Mouse (Mus musculus): Measurements from ENCODE around the gene Scfd2. TPM values are rescaled to one million over a fixed set of nuclear protein-coding genes. Genes with fewer than 3 reads are reported as not detected.

The Scfd2 gene
- polyA plus RNA-seq, 1 experiment from 2014 or later, result 21.0 TPM

DNA sequence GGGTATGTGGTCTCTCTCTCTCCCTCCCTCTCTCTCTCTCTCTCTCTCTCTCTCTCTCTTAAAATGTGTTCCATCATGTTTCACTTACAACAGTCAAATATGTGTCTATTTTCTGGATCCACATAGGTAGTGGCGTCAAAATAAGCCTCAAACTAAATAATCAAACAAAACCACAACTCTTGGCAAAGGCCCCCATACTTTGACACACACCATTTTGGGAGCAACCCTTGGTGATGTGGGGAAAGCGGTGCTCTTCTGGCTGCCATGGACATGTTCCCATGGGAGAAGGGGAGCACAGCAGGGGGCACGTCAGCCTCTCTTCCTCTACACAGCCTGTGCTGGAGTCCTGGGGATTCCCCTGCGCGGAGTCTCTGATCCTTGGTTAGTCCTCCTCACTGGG, 340.6 kb downstream of the Scfd2 start:
- Histone ChIP-seq H3K36me3 (no peaks in the 10 kb centered on the region), H3K9me3 (replicated peaks) (no peaks in the 10 kb centered on the region), H3K4me2 (replicated peaks) (no peak overlapping the region), H3K9ac (no peak overlapping the region), H3K4me1 (peaks cover 40% of the 10 kb centered on the region), H3K27me3 (no peaks in the 10 kb centered on the region), H3K4me3 (replicated peaks) (no peak overlapping the region), H3K27ac (replicated peaks) (no peak overlapping the region)
- ATAC-seq (ENCODE audit: insufficient number of reproducible peaks, low FRiP score, low TSS enrichment, low read depth), result no peak
- 62% methylated on average over 5 of the region's 5 CpGs for whole genome bisulfite sequencing

DNA sequence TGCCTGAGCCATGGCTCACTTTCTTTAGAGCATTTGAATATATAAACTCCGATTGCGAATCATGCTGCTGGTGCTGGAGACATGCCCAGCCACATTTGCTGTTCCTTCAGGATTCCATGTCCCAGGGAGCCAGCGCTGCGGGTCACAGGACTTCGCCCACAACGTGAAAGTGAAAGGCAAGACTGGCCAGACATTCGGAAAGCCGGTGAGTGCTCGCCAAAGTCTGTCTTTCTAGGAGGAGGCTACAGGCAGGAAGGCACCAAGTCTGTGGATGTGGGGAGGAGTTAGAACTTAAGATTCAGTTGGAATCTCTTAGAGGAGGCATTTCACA, 341.4 kb downstream of the Scfd2 start:
- Histone ChIP-seq H3K27ac (replicated peaks) (peak overlapping the region; percentile 63), H3K9ac (no peak overlapping the region)
- WGBS, result 29% methylated on average over 9 of the region's 9 CpGs

DNA sequence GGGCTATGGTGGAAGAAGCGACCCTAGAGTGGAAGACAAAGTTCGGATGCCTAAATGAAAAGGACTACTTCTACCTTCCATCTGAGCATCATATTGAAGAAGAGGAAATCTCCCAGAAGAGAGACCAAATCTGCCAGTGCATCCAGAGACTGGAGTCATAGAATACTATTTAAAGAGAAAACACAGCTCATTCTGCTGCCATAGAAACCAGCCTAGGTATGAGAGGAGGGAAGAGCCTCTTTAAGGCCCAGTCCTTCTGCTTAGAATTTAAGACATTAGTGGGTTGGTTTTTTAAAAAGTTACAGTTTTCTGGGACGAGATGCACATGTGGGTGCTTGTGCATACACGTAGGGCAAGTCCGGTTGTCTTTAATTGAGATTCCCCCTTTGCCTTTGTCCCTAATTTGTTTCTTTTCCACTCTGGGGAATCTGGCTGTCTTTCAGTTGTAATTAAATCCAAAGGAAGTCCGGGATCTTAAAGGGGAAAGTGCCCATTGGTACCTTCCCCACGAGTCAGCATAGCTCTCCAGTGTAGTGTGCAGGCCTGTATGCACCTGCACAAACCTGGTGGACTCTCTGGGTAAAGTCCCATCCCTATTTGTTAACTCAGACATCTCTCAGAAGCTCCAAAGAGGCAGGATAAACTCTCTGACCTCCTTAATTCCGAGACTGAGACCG, 341.9 kb downstream of the Scfd2 start:
- 38% methylated on average over 9 of the region's 9 CpGs for WGBS
- H3K27ac ChIP-seq (replicated peaks), result peak overlapping the region; percentile 63; the same call in 1 of the 2 replicates
- H3K4me3 ChIP-seq (replicated peaks), result no peak overlapping the region
- peak overlapping the region; percentile 24 for H3K4me2 ChIP-seq (replicated peaks)
- H3K9me3 ChIP-seq (replicated peaks), result no peaks in the 10 kb centered on the region
- H3K4me1 ChIP-seq, result peaks cover 37% of the 10 kb centered on the region
- no peaks in the 10 kb centered on the region for H3K36me3 ChIP-seq
- ATAC-seq (ENCODE audit: insufficient number of reproducible peaks, low FRiP score, low TSS enrichment, low read depth), result no peak
- no peaks in the 10 kb centered on the region for H3K27me3 ChIP-seq
- no peak overlapping the region for H3K9ac ChIP-seq

More for the DNA sequence above, 341.4 kb downstream of the Scfd2 start:
- Histone ChIP-seq H3K36me3 (no peaks in the 10 kb centered on the region), H3K4me1 (peaks cover 40% of the 10 kb centered on the region), H3K9me3 (replicated peaks) (no peaks in the 10 kb centered on the region), H3K27me3 (no peaks in the 10 kb centered on the region), H3K4me2 (replicated peaks) (peak overlapping the region; percentile 24), H3K4me3 (replicated peaks) (no peak overlapping the region)
- no peak for ATAC-seq (ENCODE audit: insufficient number of reproducible peaks, low FRiP score, low TSS enrichment, low read depth)

DNA sequence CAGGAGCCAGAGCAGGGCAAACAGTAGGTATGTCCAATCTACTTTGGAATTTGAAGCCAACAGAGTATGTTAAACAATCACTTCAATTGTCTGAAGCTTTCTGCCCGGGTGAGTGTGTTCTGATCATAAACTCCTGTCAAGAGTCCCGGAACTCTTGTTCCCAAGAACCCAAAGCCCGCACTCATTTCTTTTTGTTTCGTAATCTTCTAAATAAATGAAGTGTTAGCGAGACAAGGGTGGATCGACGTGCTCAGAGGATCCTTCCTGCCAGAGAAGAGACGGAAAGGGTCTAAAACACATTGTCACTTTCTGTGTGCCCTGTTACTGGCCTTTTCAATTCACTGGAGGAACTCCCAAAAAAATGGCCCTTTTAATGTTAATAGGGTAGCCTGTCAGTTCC, 342.7 kb downstream of the Scfd2 start:
- 80% methylated on average over 8 of the region's 8 CpGs for WGBS
- H3K9ac ChIP-seq, result no peak overlapping the region
- no peaks in the 10 kb centered on the region for H3K9me3 ChIP-seq (replicated peaks)
- no peak overlapping the region for H3K4me3 ChIP-seq (replicated peaks)
- H3K36me3 ChIP-seq, result no peaks in the 10 kb centered on the region
- no peaks in the 10 kb centered on the region for H3K27me3 ChIP-seq
- no peak overlapping the region for H3K27ac ChIP-seq (replicated peaks)
- no peak overlapping the region for H3K4me2 ChIP-seq (replicated peaks)
- ATAC-seq (ENCODE audit: insufficient number of reproducible peaks, low FRiP score, low TSS enrichment, low read depth), result no peak
- H3K4me1 ChIP-seq, result peaks cover 30% of the 10 kb centered on the region

DNA sequence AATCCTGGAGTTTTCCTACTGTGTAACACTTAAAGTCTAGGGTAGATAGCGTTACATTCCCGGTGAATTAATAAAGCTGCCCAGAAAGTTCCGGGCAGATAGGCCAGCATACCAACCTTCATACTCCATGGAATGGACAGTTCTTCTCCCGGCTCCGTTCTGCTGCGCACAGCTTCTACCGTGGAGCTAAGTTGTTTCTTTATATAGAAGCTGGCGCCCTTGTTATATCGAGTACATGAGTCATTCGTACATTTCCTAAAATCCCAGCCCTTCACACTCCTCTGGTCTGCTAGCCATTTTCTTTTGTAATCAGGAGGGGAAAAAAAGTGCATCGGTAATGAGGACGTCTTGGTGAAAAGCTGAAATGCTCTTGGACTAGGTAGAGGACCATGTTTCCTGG, 343.5 kb downstream of the Scfd2 start:
- Histone ChIP-seq H3K36me3 (no peaks in the 10 kb centered on the region), H3K27me3 (no peaks in the 10 kb centered on the region), H3K9me3 (replicated peaks) (no peaks in the 10 kb centered on the region), H3K27ac (replicated peaks) (no peak overlapping the region), H3K4me3 (replicated peaks) (no peak overlapping the region), H3K4me2 (replicated peaks) (no peak overlapping the region), H3K9ac (no peak overlapping the region), H3K4me1 (peaks cover 23% of the 10 kb centered on the region)
- WGBS, result 89% methylated on average over 12 of the region's 12 CpGs
- no peak for ATAC-seq (ENCODE audit: insufficient number of reproducible peaks, low FRiP score, low TSS enrichment, low read depth)

GRCm38 (mm10) chr5:74184607-74185006, 347.0 kb downstream of the Scfd2 start:
- H3K4me1 ChIP-seq, result peaks cover 7% of the 10 kb centered on the region; the same call in 1 of the 2 replicates
- ATAC-seq (ENCODE audit: insufficient number of reproducible peaks, low FRiP score, low TSS enrichment, low read depth), result no peak
- H3K9ac ChIP-seq, result no peak overlapping the region
- no peaks in the 10 kb centered on the region for H3K27me3 ChIP-seq
- H3K9me3 ChIP-seq (replicated peaks), result no peaks in the 10 kb centered on the region
- 77% methylated on average over 9 of the region's 9 CpGs for WGBS
- no peak overlapping the region for H3K4me2 ChIP-seq (replicated peaks)
- H3K36me3 ChIP-seq, result no peaks in the 10 kb centered on the region
- H3K27ac ChIP-seq (replicated peaks), result no peak overlapping the region
- no peak overlapping the region for H3K4me3 ChIP-seq (replicated peaks)

GRCm38 (mm10) chr5:74183118-74183517, 348.4 kb downstream of the Scfd2 start:
- no peak for ATAC-seq (ENCODE audit: insufficient number of reproducible peaks, low FRiP score, low TSS enrichment, low read depth)
- no peaks in the 10 kb centered on the region for H3K9me3 ChIP-seq (replicated peaks)
- no peaks in the 10 kb centered on the region for H3K36me3 ChIP-seq
- H3K27ac ChIP-seq (replicated peaks), result no peak overlapping the region
- H3K4me3 ChIP-seq (replicated peaks), result no peak overlapping the region
- H3K27me3 ChIP-seq, result no peaks in the 10 kb centered on the region
- no peak overlapping the region for H3K4me2 ChIP-seq (replicated peaks)
- no peak overlapping the region for H3K9ac ChIP-seq
- WGBS, result 47% methylated on average over 10 of the region's 10 CpGs
- no peaks in the 10 kb centered on the region for H3K4me1 ChIP-seq

- no peaks in the 10 kb centered on the region for H3K36me3 ChIP-seq
- no peaks in the 10 kb centered on the region for H3K9me3 ChIP-seq (replicated peaks)
- no peaks in the 10 kb centered on the region for H3K27me3 ChIP-seq
- no peak for ATAC-seq (ENCODE audit: insufficient number of reproducible peaks, low FRiP score, low TSS enrichment, low read depth)
- no peak overlapping the region for H3K4me2 ChIP-seq (replicated peaks)
- peaks cover 10% of the 10 kb centered on the region for H3K4me1 ChIP-seq
- WGBS, result 27% methylated on average over 10 of the region's 10 CpGs
- no peak overlapping the region for H3K4me3 ChIP-seq (replicated peaks)
- no peak overlapping the region for H3K27ac ChIP-seq (replicated peaks)
- no peak overlapping the region for H3K9ac ChIP-seq
Observed at GRCm38 (mm10) chr5:74180216-74180615, 351.3 kb downstream of the Scfd2 start.

- Histone ChIP-seq H3K4me3 (replicated peaks) (no peak overlapping the region), H3K27me3 (no peaks in the 10 kb centered on the region), H3K36me3 (no peaks in the 10 kb centered on the region), H3K4me1 (peaks cover 42% of the 10 kb centered on the region), H3K9me3 (replicated peaks) (no peaks in the 10 kb centered on the region), H3K9ac (no peak overlapping the region), H3K4me2 (replicated peaks) (peak overlapping the region; percentile 28; the same call in 1 of the 2 replicates), H3K27ac (replicated peaks) (peak overlapping the region; percentile 59)
- ATAC-seq (ENCODE audit: insufficient number of reproducible peaks, low FRiP score, low TSS enrichment, low read depth), result peak; percentile 62
- 23% methylated on average over 14 of the region's 14 CpGs for WGBS
Observed at GRCm38 (mm10) chr5:74175526-74176270, 355.9 kb downstream of the Scfd2 start.

GRCm38 (mm10) chr5:74173162-74173844, 358.3 kb downstream of the Scfd2 start:
- Histone ChIP-seq H3K4me1 (peaks cover 50% of the 10 kb centered on the region), H3K9ac (no peak overlapping the region), H3K9me3 (replicated peaks) (no peaks in the 10 kb centered on the region), H3K4me2 (replicated peaks) (peak overlapping the region; percentile 27), H3K27me3 (no peaks in the 10 kb centered on the region), H3K36me3 (no peaks in the 10 kb centered on the region), H3K27ac (replicated peaks) (peak overlapping the region; percentile 79), H3K4me3 (replicated peaks) (no peak overlapping the region)
- 38% methylated on average over 18 of the region's 18 CpGs for WGBS
- ATAC-seq (ENCODE audit: insufficient number of reproducible peaks, low FRiP score, low TSS enrichment, low read depth), result peak; percentile 66

DNA sequence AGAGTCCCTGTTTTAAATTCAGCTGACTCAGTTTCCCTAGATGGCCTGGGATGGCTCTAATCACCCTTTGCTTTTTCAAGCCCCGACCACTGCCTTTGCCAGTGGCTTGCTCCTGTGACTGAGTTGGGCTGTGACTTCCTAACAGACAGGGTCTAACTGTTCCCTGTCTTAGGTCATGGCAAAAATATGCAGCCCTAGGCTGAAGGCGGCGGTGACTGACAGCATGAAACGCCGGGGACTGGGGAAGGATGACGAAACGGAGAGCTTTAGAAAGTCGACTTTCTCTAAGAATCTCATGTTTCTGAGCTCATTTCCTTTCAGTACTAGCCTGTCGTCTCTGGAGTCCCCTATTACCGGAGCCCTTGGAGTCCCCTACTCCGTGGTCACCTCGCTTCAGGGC, 359.4 kb downstream of the Scfd2 start:
- peak overlapping the region; percentile 22; the same call in 1 of the 2 replicates for H3K4me2 ChIP-seq (replicated peaks)
- ATAC-seq (ENCODE audit: insufficient number of reproducible peaks, low FRiP score, low TSS enrichment, low read depth), result no peak

More for the DNA sequence above, 359.4 kb downstream of the Scfd2 start:
- H3K36me3 ChIP-seq, result no peaks in the 10 kb centered on the region
- H3K9me3 ChIP-seq (replicated peaks), result no peaks in the 10 kb centered on the region
- H3K4me1 ChIP-seq, result peaks cover 57% of the 10 kb centered on the region
- H3K27ac ChIP-seq (replicated peaks), result peak overlapping the region; percentile 79
- H3K4me3 ChIP-seq (replicated peaks), result no peak overlapping the region
- WGBS, result 16% methylated on average over 12 of the region's 12 CpGs
- H3K27me3 ChIP-seq, result no peaks in the 10 kb centered on the region
- no peak overlapping the region for H3K9ac ChIP-seq

Measured in embryonic facial prominence, embryonic 15.5 days (tissue).